Mouse (Mus musculus) liver, embryonic 11.5 days (tissue): ENCODE measurements around the gene 1110059G10Rik. TPM values are rescaled to one million over a fixed set of nuclear protein-coding genes. Genes with fewer than 3 reads are reported as not detected.

Experiments
- polyA plus RNA-seq: library from polyadenylated mRNA; unstranded; fragments of >200 nt; fragmentation: Nextera tagmentation; extraction: Ambion mirVana; gene quantifications from 2 replicates; pipeline ENCODE4 v1.2.1, GENCODE M21; 2014

1110059G10Rik gene
- polyA plus RNA-seq, 1 experiment from 2014 or later = 32.5 TPM

Other genes with a start within 250 kb of the 1110059G10Rik start
- 0.12 TPM in 1 of 2 replicates, not detected in the other for gene Topaz1, start 203.7 kb downstream of the 1110059G10Rik start, polyA plus RNA-seq
- gene Tcaim, start 145.5 kb downstream of the 1110059G10Rik start, polyA plus RNA-seq = 2.8 and 4.8 TPM in 2 replicates
- not detected in 2 replicates for gene Gm35549, start 107.0 kb downstream of the 1110059G10Rik start, polyA plus RNA-seq
- 43.5 and 50.2 TPM in 2 replicates for gene Zfp445, start 85.0 kb downstream of the 1110059G10Rik start, polyA plus RNA-seq
- 1.1 and 2.0 TPM in 2 replicates for gene Zkscan7, start 65.3 kb downstream of the 1110059G10Rik start, polyA plus RNA-seq
- 11.1 and 11.6 TPM in 2 replicates for gene Zfp105, start 27.9 kb downstream of the 1110059G10Rik start, polyA plus RNA-seq
- gene Kif15, start within 50 bp of the 1110059G10Rik start, polyA plus RNA-seq = 63.2 and 67.3 TPM in 2 replicates
- 8.8 and 11.6 TPM in 2 replicates for gene Tmem42, start 70.3 kb upstream of the 1110059G10Rik start, polyA plus RNA-seq
- 0.23 and 0.35 TPM in 2 replicates for gene Tgm4, start 83.7 kb upstream of the 1110059G10Rik start, polyA plus RNA-seq
- gene Zdhhc3, start 162.2 kb upstream of the 1110059G10Rik start, polyA plus RNA-seq = 54.8 and 57.0 TPM in 2 replicates
- gene Exosc7, start 162.2 kb upstream of the 1110059G10Rik start, polyA plus RNA-seq = 191 and 193 TPM in 2 replicates
- not detected in 2 replicates for gene Clec3b, start 199.9 kb upstream of the 1110059G10Rik start, polyA plus RNA-seq